Mouse (Mus musculus) ES-Bruce4 (cell line): Measurements from ENCODE around the gene Tspan17. TPM values are rescaled to one million over a fixed set of nuclear protein-coding genes. Genes with fewer than 3 reads are reported as not detected.

Experiments
- H3K27ac ChIP-seq: 2 replicates; pipeline ENCODE4 v1.5.1; 2012; ENCODE audit warnings: low read length, inconsistent platforms; ENCODE audit not compliant: insufficient read depth
- H3K27me3 ChIP-seq: 2 replicates; pipeline ENCODE4 v1.6.1; 2012; ENCODE audit warnings: mild to moderate bottlenecking, low read length, inconsistent platforms; ENCODE audit not compliant: control insufficient read depth, poor library complexity, insufficient read depth, severe bottlenecking
- H3K36me3 ChIP-seq: 2 replicates; pipeline ENCODE4 v1.6.1; 2012; ENCODE audit warnings: inconsistent platforms, mild to moderate bottlenecking, low read length, moderate library complexity; ENCODE audit not compliant: control insufficient read depth, poor library complexity, insufficient read depth, severe bottlenecking
- H3K4me1 ChIP-seq: one replicate; pipeline ENCODE4 v1.8.1; 2011; ENCODE audit warnings: low read length; ENCODE audit not compliant: control insufficient read depth, insufficient read depth
- H3K4me3 ChIP-seq: 2 replicates; pipeline ENCODE4 v1.5.1; 2011; ENCODE audit warnings: low read depth, mild to moderate bottlenecking, low read length
- H3K9ac ChIP-seq: 2 replicates; pipeline ENCODE4 v1.6.1; 2012; ENCODE audit warnings: low read depth, mild to moderate bottlenecking, inconsistent platforms; ENCODE audit not compliant: poor library complexity, severe bottlenecking
- H3K9me3 ChIP-seq: replicated peaks from 2 replicates; pipeline ENCODE4 v1.6.1; 2012; ENCODE audit warnings: mild to moderate bottlenecking, low read length, inconsistent platforms; ENCODE audit not compliant: control insufficient read depth, poor library complexity, insufficient read depth, severe bottlenecking
- CTCF ChIP-seq: IDR thresholded peaks from one replicate; pipeline ENCODE4 v1.8.1; 2011; ENCODE audit warnings: low read depth, low read length
- EP300 ChIP-seq: IDR thresholded peaks from 2 replicates; pipeline ENCODE4 v1.6.1; 2011; ENCODE audit warnings: low read depth, low read length; ENCODE audit not compliant: insufficient read depth
- POLR2A ChIP-seq: IDR thresholded peaks from one replicate; pipeline ENCODE4 v1.8.1; 2011; ENCODE audit warnings: low read length; ENCODE audit not compliant: insufficient read depth
- polyA plus RNA-seq: library from polyadenylated mRNA; stranded (reverse); fragments of >200 nt; gene quantifications from 2 replicates; pipeline ENCODE4 v1.2.4, GENCODE M21; 2011; ENCODE audit warnings: low read depth; ENCODE audit not compliant: missing spikeins, insufficient read depth, insufficient read length

Gene Tspan17
- polyA plus RNA-seq, 1 experiment = 12.3 TPM

DNA sequence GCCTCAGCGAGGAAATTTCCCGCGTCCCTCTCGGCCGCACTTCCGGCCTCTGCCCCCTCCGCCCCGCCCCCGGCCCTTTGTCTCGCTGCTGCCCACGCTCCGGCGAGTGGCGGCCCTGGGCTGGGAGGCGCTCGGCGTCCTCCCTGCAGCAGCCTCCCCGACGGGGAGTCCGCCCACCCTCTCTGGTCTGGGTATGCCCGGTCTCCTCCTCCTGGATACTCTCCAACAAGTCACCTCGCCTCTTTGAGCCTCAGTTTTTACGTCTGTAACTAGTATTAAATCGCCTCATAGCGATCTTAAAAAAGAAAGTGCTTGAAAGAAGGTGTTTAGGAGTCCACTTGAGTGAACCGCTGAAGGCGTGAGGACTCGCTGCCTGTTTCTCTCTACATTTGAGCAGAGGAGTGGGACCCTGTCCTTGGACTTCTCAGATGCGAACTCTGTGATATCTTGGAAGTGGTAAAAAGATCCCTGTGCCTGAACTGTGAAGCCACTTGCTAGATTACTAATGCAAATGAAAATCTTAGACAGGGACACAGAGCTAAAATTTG is 39.2 kb upstream of the Tspan17 start, which contains the start of gene Gprin1:
Gprin1 (minus strand) TSS at position 11 of the 548 bp plus-strand sequence.
- Histone ChIP-seq H3K36me3 (no peaks in the 10 kb centered on the region), H3K9ac (peak within 1 kb of the TSS; percentile 47), H3K27me3 (peaks cover 3% of the 10 kb centered on the region), H3K27ac (no peak within 1 kb of the TSS), H3K4me3 (peak within 1 kb of the TSS; percentile 53), H3K9me3 (no peaks in the 10 kb centered on the region), H3K4me1 (no peaks in the 10 kb centered on the region)
- TF ChIP-seq EP300 (no peak), CTCF (no peak), POLR2A (no peak)

DNA sequence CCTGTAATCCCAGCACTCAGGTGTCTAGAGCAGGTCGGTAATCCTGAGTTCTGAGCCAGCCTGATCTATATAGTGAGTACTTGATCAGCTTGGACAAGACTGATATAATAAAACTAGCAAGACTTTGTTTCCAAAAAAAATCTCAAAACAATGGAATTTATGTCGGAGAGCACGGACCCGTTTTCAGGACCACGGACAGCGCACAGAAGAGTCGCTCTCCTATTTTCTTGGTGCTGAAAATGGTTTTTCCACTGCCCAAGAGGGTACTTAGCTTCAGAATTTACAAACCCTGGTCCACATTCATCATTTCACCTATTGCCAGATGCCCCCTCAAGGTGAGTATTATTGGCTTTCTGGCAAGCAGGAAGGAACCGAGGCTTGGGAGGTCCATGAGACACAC is 38.5 kb upstream of the Tspan17 start:
- no peak for TF ChIP-seq CTCF
- no peak for TF ChIP-seq POLR2A
- TF ChIP-seq EP300 = no peak
- H3K27me3 ChIP-seq = peaks cover 3% of the 10 kb centered on the region
- H3K9ac ChIP-seq = no peak overlapping the region
- H3K36me3 ChIP-seq = no peaks in the 10 kb centered on the region
- no peaks in the 10 kb centered on the region for H3K4me1 ChIP-seq
- no peak overlapping the region for H3K4me3 ChIP-seq
- no peaks in the 10 kb centered on the region for H3K9me3 ChIP-seq
- H3K27ac ChIP-seq = no peak overlapping the region

DNA sequence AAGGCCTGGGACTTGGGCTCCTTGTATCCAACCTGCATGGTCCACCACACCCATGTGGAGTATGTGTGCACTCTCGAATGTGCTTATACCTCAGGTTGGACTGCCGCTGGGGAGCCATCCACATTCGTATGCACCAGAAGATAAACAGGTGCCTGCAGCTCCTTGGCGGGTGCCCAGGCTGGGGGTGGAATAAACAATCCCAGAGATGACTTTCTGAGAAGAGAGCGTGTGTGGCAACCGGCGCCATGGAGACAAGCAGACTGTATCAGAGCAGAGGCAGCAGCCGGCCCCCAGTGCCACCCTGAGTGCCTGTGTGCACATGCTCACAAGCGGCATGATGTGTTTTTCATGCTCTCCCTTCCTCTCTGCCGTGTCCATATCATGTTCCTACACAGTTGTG is 36.5 kb upstream of the Tspan17 start:
- Histone ChIP-seq H3K9ac (no peak overlapping the region), H3K27ac (no peak overlapping the region), H3K4me1 (no peaks in the 10 kb centered on the region), H3K9me3 (no peaks in the 10 kb centered on the region), H3K36me3 (no peaks in the 10 kb centered on the region), H3K27me3 (peaks cover 3% of the 10 kb centered on the region), H3K4me3 (no peak overlapping the region)
- no peak for TF ChIP-seq CTCF
- no peak for TF ChIP-seq EP300

DNA sequence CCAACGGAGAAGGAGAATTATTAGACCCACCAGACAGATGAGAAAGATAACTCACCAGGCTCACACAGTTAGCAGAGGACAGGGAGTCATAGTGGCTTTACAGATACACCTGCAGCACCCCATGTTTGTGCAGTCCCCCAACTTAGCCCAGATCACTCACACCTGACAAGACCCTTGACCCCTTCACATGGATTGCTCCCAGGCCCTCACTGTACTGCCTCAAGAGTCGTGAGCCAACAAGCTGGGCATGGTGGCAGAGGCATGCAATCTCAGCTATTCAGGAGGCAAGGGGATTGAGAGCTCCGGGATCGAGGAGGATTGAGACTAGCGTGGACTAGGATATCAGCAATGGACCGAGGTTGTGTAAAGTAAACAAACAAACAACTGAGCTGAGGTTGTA is 35.4 kb upstream of the Tspan17 start:
- no peak overlapping the region for H3K9ac ChIP-seq
- H3K36me3 ChIP-seq = no peaks in the 10 kb centered on the region
- H3K27me3 ChIP-seq = peaks cover 3% of the 10 kb centered on the region
- H3K27ac ChIP-seq = no peak overlapping the region
- H3K4me1 ChIP-seq = no peaks in the 10 kb centered on the region
- TF ChIP-seq EP300 (no peak), POLR2A (no peak), CTCF (no peak)
- H3K9me3 ChIP-seq = no peaks in the 10 kb centered on the region
- no peak overlapping the region for H3K4me3 ChIP-seq

DNA sequence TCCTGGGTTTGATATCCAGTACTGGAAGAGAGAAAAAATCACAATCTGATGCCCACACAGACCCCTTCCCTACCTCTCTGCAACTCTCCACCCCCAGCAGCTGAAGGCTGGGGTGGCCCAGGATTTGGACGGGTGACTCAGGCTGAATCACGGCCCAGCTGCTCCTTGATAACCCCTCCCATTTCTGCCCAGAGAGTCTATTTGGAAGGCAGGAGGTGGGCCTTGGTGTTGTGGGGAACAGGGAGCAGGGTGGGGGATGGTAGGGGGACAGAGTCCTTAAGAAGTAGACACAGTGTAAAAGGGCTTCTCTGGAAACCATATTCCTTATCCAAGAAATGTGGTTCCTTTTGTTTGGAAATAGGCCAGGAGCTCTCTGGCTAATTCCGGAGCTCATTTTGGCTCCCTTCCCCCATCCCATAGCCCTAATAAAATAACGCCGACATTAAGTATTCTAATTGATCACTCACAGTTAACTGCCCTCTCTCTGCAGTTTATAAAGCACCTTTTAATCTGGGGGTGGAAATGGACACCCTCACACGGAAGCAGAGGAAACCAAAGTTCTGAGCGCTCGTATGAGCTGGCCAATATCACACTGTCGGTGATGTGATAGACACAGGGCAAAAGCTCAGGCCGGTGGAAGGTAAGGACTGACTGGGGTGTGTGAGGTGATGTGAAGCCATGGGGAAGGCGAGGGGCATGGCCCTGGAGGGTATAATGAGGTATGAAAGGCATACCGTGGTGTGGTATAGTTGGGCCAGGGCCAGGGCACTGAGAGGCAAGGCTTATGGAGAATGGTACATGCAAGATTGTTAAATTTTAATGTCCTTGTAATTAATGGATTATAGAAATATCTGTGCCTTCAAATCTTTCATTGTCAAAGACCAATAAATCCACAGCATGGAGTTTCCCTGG is 34.8 kb upstream of the Tspan17 start:
- TF ChIP-seq POLR2A = no peak
- TF ChIP-seq EP300 = no peak
- TF ChIP-seq CTCF = no peak
- Histone ChIP-seq H3K36me3 (no peaks in the 10 kb centered on the region), H3K9ac (no peak overlapping the region), H3K27ac (no peak overlapping the region), H3K4me3 (no peak overlapping the region), H3K9me3 (no peaks in the 10 kb centered on the region), H3K4me1 (no peaks in the 10 kb centered on the region), H3K27me3 (peaks cover 3% of the 10 kb centered on the region)

DNA sequence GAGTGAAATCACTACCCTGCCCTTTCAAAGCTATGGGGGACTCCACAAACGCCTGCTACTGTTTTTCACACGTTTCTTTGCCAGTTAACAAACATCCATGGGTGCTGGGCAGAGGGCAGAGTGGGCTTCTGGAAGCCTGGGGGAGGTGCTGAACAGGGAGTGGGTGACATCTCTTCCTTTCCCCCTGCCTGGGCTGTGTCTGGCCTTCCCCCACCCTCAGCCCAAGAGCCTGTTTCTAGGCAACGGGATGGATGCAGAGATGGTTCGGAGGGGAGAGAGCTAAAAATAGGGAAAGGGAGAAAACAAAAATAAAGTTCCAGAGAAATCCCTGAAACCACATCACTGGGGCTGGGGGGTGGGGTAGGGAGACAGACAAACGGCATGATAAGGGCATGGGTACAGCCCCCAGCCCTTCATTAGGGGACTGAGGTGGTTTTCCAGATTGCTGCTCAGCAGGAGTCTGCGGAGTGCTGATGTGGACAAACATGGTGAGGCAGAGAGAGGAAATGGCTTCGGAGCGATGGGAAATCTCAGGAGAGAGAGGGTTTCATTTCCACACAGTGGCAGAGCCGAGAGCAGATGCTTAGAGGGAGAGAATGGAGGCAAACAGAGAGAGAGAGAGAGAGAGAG is 33.9 kb upstream of the Tspan17 start:
- TF ChIP-seq POLR2A (no peak), EP300 (no peak), CTCF (no peak)
- no peak overlapping the region for H3K4me3 ChIP-seq
- H3K4me1 ChIP-seq = no peaks in the 10 kb centered on the region
- no peaks in the 10 kb centered on the region for H3K27me3 ChIP-seq
- no peak overlapping the region for H3K9ac ChIP-seq
- H3K36me3 ChIP-seq = no peaks in the 10 kb centered on the region
- H3K27ac ChIP-seq = no peak overlapping the region
- H3K9me3 ChIP-seq = no peaks in the 10 kb centered on the region
